Mouse (Mus musculus): Measurements from ENCODE around the gene Il11ra1. TPM values are rescaled to one million over a fixed set of nuclear protein-coding genes. Genes with fewer than 3 reads are reported as not detected.
"Not testable (repeated sequence)": the region's sequence is repeated elsewhere in the genome, so short reads cannot be mapped to it uniquely, and the experiment has no call there.

The Il11ra1 gene
- polyA plus RNA-seq, 1 experiment from 2014 or later = 66.9 TPM

DNA sequence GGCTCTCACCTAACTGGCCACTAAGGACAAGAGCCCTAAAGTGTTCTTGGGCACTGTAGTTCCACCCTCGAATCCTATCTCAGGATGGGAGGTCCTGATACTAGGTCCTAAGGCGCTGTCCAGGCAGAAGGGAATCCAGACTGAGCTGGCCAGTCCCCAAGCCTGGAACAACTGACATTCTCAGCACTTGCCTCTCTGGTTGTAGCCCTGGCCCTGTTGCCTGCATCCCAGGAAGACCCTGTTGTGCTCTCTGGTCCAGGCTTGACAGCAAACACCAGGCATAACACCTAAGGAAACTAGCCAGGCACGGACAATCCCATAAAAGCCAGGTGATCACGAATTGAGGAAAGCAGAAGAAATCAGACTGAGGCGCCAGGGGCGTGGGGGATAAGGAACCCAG is 17.0 kb upstream of the Il11ra1 start:
- 21% methylated on average over 6 of the region's 6 CpGs for whole genome bisulfite sequencing
- Histone ChIP-seq H3K4me1 (replicated peaks; ENCODE audit: control insufficient read depth, insufficient read depth, low read length) (peaks cover 35% of the 10 kb centered on the region), H3K9me3 (ENCODE audit: control insufficient read depth, low read length) (no peaks in the 10 kb centered on the region), H3K4me2 (ENCODE audit: low read depth, low read length, severe bottlenecking) (peak overlapping the region; percentile 34; the same call in 1 of the 2 replicates), H3K27ac (ENCODE audit: low read depth, low read length) (peak overlapping the region; percentile 19; the same call in 1 of the 2 replicates), H3K4me3 (ENCODE audit: low read depth, low read length) (no peak overlapping the region), H3K36me3 (ENCODE audit: control insufficient read depth, insufficient read depth, low read length) (no peaks in the 10 kb centered on the region), H3K9ac (ENCODE audit: low read length) (peak overlapping the region; percentile 33; the same call in 1 of the 2 replicates), H3K27me3 (ENCODE audit: control insufficient read depth, insufficient read depth, low read length) (no peaks in the 10 kb centered on the region)
- peak; percentile 52 for DNase-seq (ENCODE audit: low spot score)
- ATAC-seq (replicated peaks; ENCODE audit: low FRiP score) = no peak

DNA sequence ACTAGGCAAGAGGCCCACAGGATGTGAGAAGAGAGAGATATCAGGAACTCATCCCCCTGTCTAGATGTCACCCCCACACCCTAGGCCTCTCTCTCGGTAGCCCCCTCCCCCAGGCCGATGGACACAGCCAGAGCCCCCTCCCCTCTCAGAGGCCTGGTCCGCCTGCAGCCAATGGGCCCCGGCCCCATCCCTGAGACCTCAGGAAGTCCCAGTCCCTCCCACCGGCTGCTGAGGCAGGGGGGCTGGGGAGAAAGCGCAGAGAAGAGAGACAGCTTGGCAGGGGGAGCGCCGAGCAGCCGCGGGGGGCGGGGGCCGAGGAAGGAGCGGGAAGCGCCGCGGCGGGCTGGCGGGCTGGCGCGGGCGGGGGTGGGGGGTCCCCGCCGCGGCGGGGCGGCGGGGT is 16.5 kb upstream of the Il11ra1 start:
- not testable (repeated sequence) for H3K27me3 ChIP-seq (ENCODE audit: control insufficient read depth, insufficient read depth, low read length); H3K9me3 ChIP-seq (ENCODE audit: control insufficient read depth, low read length); H3K9ac ChIP-seq (ENCODE audit: low read length); H3K36me3 ChIP-seq (ENCODE audit: control insufficient read depth, insufficient read depth, low read length); H3K4me3 ChIP-seq (ENCODE audit: low read depth, low read length)
- peak; percentile 53 for DNase-seq (ENCODE audit: low spot score)
- Histone ChIP-seq H3K4me1 (replicated peaks; ENCODE audit: control insufficient read depth, insufficient read depth, low read length) (peaks cover 30% of the 10 kb centered on the region), H3K27ac (ENCODE audit: low read depth, low read length) (peak overlapping the region; percentile 19; the same call in 1 of the 2 replicates), H3K4me2 (ENCODE audit: low read depth, low read length, severe bottlenecking) (peak overlapping the region; percentile 29; the same call in 1 of the 2 replicates)
- peak; percentile 42 for ATAC-seq (replicated peaks; ENCODE audit: low FRiP score)
- no CpG with 5 or more reads among the region's 27 CpGs for WGBS

DNA sequence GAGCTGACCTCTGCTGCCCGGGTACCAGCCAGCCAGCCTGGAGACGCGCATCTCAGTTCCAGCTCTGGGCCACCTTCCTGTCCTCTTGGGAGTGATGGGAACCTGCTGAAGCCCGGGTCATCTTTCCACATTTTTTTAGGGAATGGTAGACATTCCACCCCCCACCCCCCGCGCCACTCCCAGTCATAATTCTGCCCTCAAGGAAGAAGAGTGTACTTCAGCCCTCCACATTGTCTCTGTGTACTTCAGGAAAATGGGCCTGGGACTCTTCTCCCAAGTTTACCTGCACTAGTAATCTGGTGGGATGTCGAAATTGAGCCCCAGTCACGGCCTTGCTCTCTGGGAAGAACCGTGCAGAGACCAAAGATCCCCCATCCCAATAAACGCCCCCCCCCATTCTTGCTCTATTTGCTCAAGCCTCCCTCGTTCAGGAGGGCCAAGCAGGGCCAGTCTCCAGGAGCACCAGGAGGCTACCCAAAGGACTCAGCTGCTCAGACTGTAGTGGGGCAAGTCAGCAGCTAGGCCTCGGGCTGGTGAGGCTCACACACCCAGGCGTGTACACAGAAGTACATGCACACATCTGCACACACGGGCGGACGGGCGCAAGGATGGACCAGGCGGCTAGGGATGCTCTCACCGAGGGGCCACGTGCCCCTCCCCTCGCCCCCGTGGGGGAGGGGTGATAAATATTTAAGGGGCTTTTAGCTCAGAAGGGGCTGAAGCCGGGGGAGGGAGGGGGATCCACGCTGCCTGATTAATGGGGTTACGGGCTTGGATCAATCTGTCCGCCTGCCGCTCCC is 15.5 kb upstream of the Il11ra1 start:
- WGBS = under 1% methylated on average over 23 of the region's 27 CpGs
- Histone ChIP-seq H3K4me1 (replicated peaks; ENCODE audit: control insufficient read depth, insufficient read depth, low read length) (peaks cover 23% of the 10 kb centered on the region), H3K4me2 (ENCODE audit: low read depth, low read length, severe bottlenecking) (0 out of 2 replicates have a peak overlapping the region, but pooled peaks have one; percentile 8), H3K27ac (ENCODE audit: low read depth, low read length) (peak overlapping the region; percentile 84)
- ATAC-seq (replicated peaks; ENCODE audit: low FRiP score) (peak; percentile 62), DNase-seq (ENCODE audit: low spot score) (peak; percentile 75)
- H3K9me3 ChIP-seq (ENCODE audit: control insufficient read depth, low read length); H3K36me3 ChIP-seq (ENCODE audit: control insufficient read depth, insufficient read depth, low read length); H3K27me3 ChIP-seq (ENCODE audit: control insufficient read depth, insufficient read depth, low read length); H3K4me3 ChIP-seq (ENCODE audit: low read depth, low read length); H3K9ac ChIP-seq (ENCODE audit: low read length): not testable (repeated sequence)

DNA sequence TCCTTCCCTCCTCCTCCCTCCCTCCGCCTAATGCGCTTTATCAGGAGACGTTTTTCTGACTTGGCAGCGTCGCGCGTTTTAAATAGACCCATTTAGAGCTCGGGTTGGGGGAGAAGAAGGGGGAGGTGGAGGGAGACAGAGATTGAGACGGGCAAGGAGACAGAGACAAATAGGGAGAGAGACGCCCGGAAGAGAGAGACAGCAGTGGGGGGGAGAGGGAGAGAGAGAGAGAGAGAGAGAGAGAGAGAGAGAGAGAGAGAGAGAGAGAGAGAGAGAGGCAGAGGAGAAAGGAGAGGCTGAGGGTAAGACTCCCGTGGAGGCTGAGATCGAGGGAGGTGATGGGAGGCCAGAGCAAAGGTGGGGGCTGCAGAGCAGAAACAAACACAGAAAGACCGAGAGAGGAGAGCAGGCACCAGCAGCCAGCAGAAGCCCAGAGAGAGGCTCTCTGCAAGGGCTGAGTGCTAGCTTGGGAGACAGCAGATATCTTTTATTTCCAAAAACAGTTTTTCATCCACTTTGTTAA is 14.8 kb upstream of the Il11ra1 start:
- WGBS = 1% methylated on average over 14 of the region's 14 CpGs
- Histone ChIP-seq H3K27ac (ENCODE audit: low read depth, low read length) (peak overlapping the region; percentile 64; the same call in 1 of the 2 replicates), H3K4me1 (replicated peaks; ENCODE audit: control insufficient read depth, insufficient read depth, low read length) (peaks cover 16% of the 10 kb centered on the region)
- not testable (repeated sequence) for ATAC-seq (replicated peaks; ENCODE audit: low FRiP score); H3K4me3 ChIP-seq (ENCODE audit: low read depth, low read length); H3K27me3 ChIP-seq (ENCODE audit: control insufficient read depth, insufficient read depth, low read length); H3K9ac ChIP-seq (ENCODE audit: low read length); H3K9me3 ChIP-seq (ENCODE audit: control insufficient read depth, low read length); H3K36me3 ChIP-seq (ENCODE audit: control insufficient read depth, insufficient read depth, low read length); H3K4me2 ChIP-seq (ENCODE audit: low read depth, low read length, severe bottlenecking)
- peak; percentile 59 for DNase-seq (ENCODE audit: low spot score)

DNA sequence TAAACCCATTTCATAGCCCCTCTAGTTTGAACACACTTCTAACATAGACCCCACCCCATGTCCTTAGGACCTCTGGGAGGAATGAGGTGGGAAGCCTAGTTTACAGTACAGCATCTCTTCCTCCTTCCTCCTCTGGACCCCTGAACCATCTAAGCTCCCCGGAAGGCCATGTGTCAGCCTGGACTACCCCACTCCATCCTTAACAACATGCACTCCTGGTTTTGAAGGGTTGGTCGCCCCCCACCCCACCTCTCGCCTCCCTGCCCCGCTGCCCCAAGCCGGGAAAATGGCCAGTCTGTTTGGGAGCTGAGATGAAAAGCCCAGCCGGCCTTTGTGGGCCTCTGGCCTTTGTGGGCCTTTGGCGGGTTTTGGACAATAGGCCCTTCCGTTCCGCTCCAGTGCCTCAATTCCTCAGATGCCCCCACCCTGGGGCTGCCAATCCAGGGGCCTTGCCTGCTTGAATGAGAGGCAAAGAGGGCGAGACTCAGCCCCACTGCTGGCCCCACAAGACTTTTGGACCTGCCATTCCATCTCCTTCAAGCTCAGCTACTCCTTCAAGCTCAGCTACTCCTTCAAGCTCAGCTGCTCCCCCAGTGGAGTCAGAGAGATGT is 13.8 kb upstream of the Il11ra1 start:
- peak; percentile 77 for DNase-seq (ENCODE audit: low spot score)
- H3K4me3 ChIP-seq (ENCODE audit: low read depth, low read length); H3K9me3 ChIP-seq (ENCODE audit: control insufficient read depth, low read length); H3K9ac ChIP-seq (ENCODE audit: low read length); H3K4me2 ChIP-seq (ENCODE audit: low read depth, low read length, severe bottlenecking); H3K27me3 ChIP-seq (ENCODE audit: control insufficient read depth, insufficient read depth, low read length); H3K36me3 ChIP-seq (ENCODE audit: control insufficient read depth, insufficient read depth, low read length): not testable (repeated sequence)
- peak; percentile 71 for ATAC-seq (replicated peaks; ENCODE audit: low FRiP score)
- WGBS = 3% methylated on average over 8 of the region's 10 CpGs
- peaks cover 12% of the 10 kb centered on the region for H3K4me1 ChIP-seq (replicated peaks; ENCODE audit: control insufficient read depth, insufficient read depth, low read length)
- H3K27ac ChIP-seq (ENCODE audit: low read depth, low read length) = peak overlapping the region; percentile 72; the same call in 1 of the 2 replicates

DNA sequence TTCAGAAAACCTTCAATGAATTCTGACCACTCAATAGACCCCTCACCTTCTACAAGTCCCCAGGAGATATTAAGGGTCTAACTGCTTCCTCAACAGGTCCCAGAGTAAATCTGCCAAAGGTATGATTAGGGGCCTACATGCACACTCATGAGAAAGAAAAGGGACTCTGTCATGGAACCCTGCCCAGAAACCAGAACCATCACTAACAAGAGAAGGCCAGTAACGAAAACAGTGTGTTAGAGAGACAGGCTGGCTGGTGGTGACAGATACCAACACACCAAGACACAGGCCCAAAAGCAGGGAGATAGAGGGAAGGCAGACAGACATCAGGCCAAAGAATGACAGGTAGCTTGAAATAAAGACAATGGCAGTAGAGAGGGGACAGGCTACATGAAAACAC is 11.2 kb upstream of the Il11ra1 start:
- DNase-seq (ENCODE audit: low spot score); H3K4me1 ChIP-seq (replicated peaks; ENCODE audit: control insufficient read depth, insufficient read depth, low read length); H3K27me3 ChIP-seq (ENCODE audit: control insufficient read depth, insufficient read depth, low read length); H3K9ac ChIP-seq (ENCODE audit: low read length); H3K36me3 ChIP-seq (ENCODE audit: control insufficient read depth, insufficient read depth, low read length); H3K9me3 ChIP-seq (ENCODE audit: control insufficient read depth, low read length); ATAC-seq (replicated peaks; ENCODE audit: low FRiP score); H3K4me3 ChIP-seq (ENCODE audit: low read depth, low read length); H3K4me2 ChIP-seq (ENCODE audit: low read depth, low read length, severe bottlenecking); H3K27ac ChIP-seq (ENCODE audit: low read depth, low read length): not testable (repeated sequence)
- 73% methylated on average over 1 of the region's 1 CpGs for WGBS

DNA sequence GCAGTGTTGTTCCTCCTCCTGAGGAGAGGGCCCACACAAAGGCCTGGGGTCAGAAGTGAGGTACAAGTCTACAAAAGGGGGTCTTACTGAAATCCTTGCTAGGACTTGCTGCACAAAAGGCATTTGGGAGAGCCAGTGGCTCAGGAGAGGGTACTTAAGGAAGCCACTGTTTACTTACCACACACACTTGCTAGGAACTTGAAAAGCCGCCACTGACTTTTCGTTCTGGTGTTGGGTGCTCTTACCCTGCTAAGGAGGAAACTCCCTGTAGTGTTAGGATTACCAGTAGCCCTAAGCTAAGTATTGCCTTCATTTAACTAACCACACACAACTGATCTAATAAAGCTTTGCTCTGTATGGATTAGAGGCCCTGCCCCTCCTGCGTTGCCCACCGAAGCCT is 9.8 kb upstream of the Il11ra1 start:
- H3K4me3 ChIP-seq (ENCODE audit: low read depth, low read length); H3K9ac ChIP-seq (ENCODE audit: low read length); H3K9me3 ChIP-seq (ENCODE audit: control insufficient read depth, low read length); H3K27ac ChIP-seq (ENCODE audit: low read depth, low read length); DNase-seq (ENCODE audit: low spot score); H3K36me3 ChIP-seq (ENCODE audit: control insufficient read depth, insufficient read depth, low read length); H3K4me2 ChIP-seq (ENCODE audit: low read depth, low read length, severe bottlenecking); H3K4me1 ChIP-seq (replicated peaks; ENCODE audit: control insufficient read depth, insufficient read depth, low read length); ATAC-seq (replicated peaks; ENCODE audit: low FRiP score); H3K27me3 ChIP-seq (ENCODE audit: control insufficient read depth, insufficient read depth, low read length): not testable (repeated sequence)
- no CpG with 5 or more reads among the region's 4 CpGs for WGBS

DNA sequence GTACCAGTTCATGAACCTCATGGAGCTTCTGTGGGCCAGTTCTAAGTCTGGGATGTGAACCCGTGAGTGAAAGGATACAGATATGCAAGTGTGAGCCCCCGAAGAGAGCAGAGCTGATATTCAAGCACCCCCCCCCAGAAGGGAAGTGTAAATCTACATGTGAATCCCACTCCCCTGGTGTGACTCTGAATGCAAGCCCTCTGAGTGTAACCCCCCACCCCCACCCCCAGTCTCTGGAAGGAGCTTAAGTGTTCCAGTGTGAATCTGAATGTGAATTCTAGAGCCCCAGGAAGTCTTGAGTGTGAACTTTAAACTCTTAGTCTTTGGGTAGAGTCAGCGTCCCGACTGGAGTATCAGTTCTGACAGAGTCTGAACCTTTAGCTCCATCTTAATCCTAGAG is 6.3 kb upstream of the Il11ra1 start:
- ATAC-seq (replicated peaks; ENCODE audit: low FRiP score); H3K9me3 ChIP-seq (ENCODE audit: control insufficient read depth, low read length); H3K4me1 ChIP-seq (replicated peaks; ENCODE audit: control insufficient read depth, insufficient read depth, low read length); DNase-seq (ENCODE audit: low spot score); H3K27ac ChIP-seq (ENCODE audit: low read depth, low read length); H3K36me3 ChIP-seq (ENCODE audit: control insufficient read depth, insufficient read depth, low read length); H3K9ac ChIP-seq (ENCODE audit: low read length); H3K27me3 ChIP-seq (ENCODE audit: control insufficient read depth, insufficient read depth, low read length): not testable (repeated sequence)
- peak overlapping the region; percentile 16; the same call in 1 of the 2 replicates for H3K4me3 ChIP-seq (ENCODE audit: low read depth, low read length)
- 4% methylated on average over 4 of the region's 4 CpGs for WGBS
- peak overlapping the region; percentile 29; the same call in 1 of the 2 replicates for H3K4me2 ChIP-seq (ENCODE audit: low read depth, low read length, severe bottlenecking)
